Mouse (Mus musculus): ENCODE data around the gene Stac2. TPM values are rescaled to one million over a fixed set of nuclear protein-coding genes. Genes with fewer than 3 reads are reported as not detected.
A peak's percentile ranks its signal among the peaks of the same experiment; 100 is the strongest.

The Stac2 gene
- polyA plus RNA-seq, 1 experiment from 2014 or later: 0.34 TPM

DNA sequence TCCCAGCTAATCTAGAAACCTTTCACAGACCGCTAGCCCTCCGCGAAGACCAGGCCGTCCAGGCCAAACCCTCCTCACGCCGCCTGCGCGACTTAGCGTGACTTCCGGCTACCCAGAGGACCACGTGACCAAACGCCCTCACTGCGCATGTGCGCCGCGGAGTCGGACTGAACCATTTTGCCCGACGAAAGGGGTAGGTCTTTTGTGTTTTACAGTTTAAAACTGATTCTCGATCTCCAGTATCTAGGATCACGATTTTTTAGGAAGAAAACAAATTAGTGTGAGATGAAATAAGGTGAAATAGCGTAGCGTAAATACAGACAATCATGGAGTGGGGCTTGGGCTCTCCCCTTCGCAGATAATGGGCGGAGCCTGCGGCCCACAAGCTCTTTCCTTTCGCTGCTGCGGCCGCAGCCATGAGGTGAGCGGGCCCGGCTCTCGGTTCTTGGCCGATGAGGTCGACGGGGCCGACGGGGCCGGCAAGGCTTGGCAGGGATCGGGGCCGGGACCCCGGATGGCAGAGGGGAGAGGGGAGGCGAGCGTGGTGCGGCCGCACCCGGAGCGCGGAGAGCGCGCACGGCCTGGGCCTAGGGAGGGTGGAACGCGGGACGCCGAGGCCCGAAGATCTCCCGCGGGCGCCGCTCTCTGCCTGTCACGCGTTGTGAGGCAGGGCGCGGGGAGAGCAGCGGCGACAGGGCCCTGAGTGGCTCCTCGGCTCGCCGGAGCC is 26.5 kb downstream of the Stac2 start, which contains the start of gene Rpl19:
TSS of gene Rpl19 (plus strand) at position 141 of the 727 bp plus-strand sequence.
- peak; percentile 94 for DNase-seq (ENCODE audit: low spot score)
- peaks cover 36% of the 10 kb centered on the region for H3K36me3 ChIP-seq
- H3K4me3 ChIP-seq: peak within 1 kb of the TSS; percentile 100
- no peaks in the 10 kb centered on the region for H3K9me3 ChIP-seq
- no peaks in the 10 kb centered on the region for H3K27me3 ChIP-seq (ENCODE audit: insufficient read depth, poor library complexity, severe bottlenecking)
- WGBS: under 1% methylated on average over 69 of the region's 69 CpGs
- H3K27ac ChIP-seq: peak within 1 kb of the TSS; percentile 100
- H3K4me1 ChIP-seq: peaks cover 28% of the 10 kb centered on the region

DNA sequence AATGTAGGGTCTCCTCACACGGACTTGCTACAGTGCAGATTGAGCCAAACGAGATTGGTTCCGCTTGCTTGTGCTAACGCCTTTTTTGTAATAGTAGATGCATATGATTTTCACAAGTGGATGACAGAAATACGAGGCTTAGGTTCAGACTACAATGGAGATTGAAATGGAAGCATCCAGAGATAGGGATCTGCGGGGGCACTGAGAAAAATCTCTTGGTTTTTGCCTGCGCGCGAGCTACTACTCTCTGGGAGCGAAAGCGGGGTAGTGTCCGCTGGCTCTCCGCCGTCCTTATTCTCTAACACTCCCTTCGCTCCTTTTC is 27.1 kb downstream of the Stac2 start:
- no peak for DNase-seq (ENCODE audit: low spot score)
- Histone ChIP-seq H3K4me1 (peaks cover 34% of the 10 kb centered on the region), H3K27ac (peak overlapping the region; percentile 100), H3K36me3 (peaks cover 33% of the 10 kb centered on the region), H3K9me3 (no peaks in the 10 kb centered on the region), H3K4me3 (peak overlapping the region; percentile 100), H3K27me3 (ENCODE audit: insufficient read depth, poor library complexity, severe bottlenecking) (peaks cover 4% of the 10 kb centered on the region)
- 9% methylated on average over 15 of the region's 15 CpGs for WGBS

- Histone ChIP-seq H3K27ac (no peak overlapping the region), H3K9me3 (no peaks in the 10 kb centered on the region), H3K4me1 (peaks cover 45% of the 10 kb centered on the region), H3K4me3 (no peak overlapping the region), H3K36me3 (peaks cover 16% of the 10 kb centered on the region), H3K27me3 (ENCODE audit: insufficient read depth, poor library complexity, severe bottlenecking) (peaks cover 21% of the 10 kb centered on the region)
- DNase-seq (ENCODE audit: low spot score): no peak
- 83% methylated on average over 3 of the region's 3 CpGs for WGBS
These were observed 28.7 kb downstream of the Stac2 start for GRCm38 (mm10) chr11:98024516-98024915.

GRCm38 (mm10) chr11:98022555-98023371 is 30.5 kb downstream of the Stac2 start, which contains the start of gene Cacnb1:
TSS of gene Cacnb1 (minus strand) at chr11:98023034.
- peaks cover 51% of the 10 kb centered on the region for H3K4me1 ChIP-seq
- 1% methylated on average over 37 of the region's 52 CpGs for WGBS
- peak; percentile 87 for DNase-seq (ENCODE audit: low spot score)
- peaks cover 21% of the 10 kb centered on the region for H3K27me3 ChIP-seq (ENCODE audit: insufficient read depth, poor library complexity, severe bottlenecking)
- H3K27ac ChIP-seq: peak within 1 kb of the TSS; percentile 89
- H3K36me3 ChIP-seq: no peaks in the 10 kb centered on the region
- no peaks in the 10 kb centered on the region for H3K9me3 ChIP-seq
- H3K4me3 ChIP-seq: peak within 1 kb of the TSS; percentile 76

GRCm38 (mm10) chr11:98022253-98022554 is 31.1 kb downstream of the Stac2 start:
- no peak for DNase-seq (ENCODE audit: low spot score)
- Histone ChIP-seq H3K36me3 (peaks cover 2% of the 10 kb centered on the region; the same call in 1 of the 2 replicates), H3K4me3 (peak overlapping the region; percentile 76), H3K9me3 (no peaks in the 10 kb centered on the region), H3K27me3 (ENCODE audit: insufficient read depth, poor library complexity, severe bottlenecking) (peaks cover 25% of the 10 kb centered on the region), H3K4me1 (peaks cover 51% of the 10 kb centered on the region), H3K27ac (peak overlapping the region; percentile 89)
- 0% methylated on average over 23 of the region's 23 CpGs for WGBS

DNA sequence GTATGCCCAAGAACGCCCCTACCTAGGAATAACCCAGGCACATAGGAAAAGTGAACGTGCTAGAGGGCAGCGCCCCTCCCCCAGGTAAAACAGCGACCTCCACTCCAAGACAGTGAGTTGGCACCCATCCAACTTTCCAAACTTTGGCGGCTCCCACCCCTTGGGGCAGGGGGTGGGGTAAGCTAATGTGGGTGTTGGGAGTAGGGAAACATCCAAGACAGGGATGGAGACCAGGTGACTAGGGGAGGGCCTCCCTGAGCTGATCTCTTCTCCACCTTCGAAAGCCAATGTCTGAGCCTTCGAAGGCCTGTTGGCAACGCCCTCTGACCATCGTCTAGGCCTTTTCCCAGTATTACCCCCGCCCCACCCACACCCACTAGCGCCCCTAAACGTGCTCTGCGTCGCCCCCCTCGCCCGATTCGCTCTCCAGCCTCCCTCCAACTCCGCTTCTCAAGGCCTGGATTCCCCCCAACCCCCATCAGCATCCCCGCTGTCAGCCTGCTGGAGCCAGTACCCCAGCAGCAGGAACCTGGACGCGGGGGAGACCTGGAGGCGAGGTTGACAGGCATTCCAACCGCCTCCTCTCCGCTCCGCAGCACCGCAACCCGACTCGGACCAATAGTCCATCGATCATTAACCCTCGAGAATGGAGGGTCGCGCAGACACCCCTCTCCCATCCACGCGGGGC is 31.6 kb downstream of the Stac2 start:
- peaks cover 54% of the 10 kb centered on the region for H3K4me1 ChIP-seq
- H3K27me3 ChIP-seq (ENCODE audit: insufficient read depth, poor library complexity, severe bottlenecking): peaks cover 30% of the 10 kb centered on the region
- no peaks in the 10 kb centered on the region for H3K9me3 ChIP-seq
- DNase-seq (ENCODE audit: low spot score): peak; percentile 77
- WGBS: 4% methylated on average over 34 of the region's 34 CpGs
- peak overlapping the region; percentile 76 for H3K4me3 ChIP-seq
- H3K36me3 ChIP-seq: peaks cover 7% of the 10 kb centered on the region; the same call in 1 of the 2 replicates
- peak overlapping the region; percentile 89 for H3K27ac ChIP-seq

- H3K36me3 ChIP-seq: peaks cover 10% of the 10 kb centered on the region; the same call in 1 of the 2 replicates
- H3K27me3 ChIP-seq (ENCODE audit: insufficient read depth, poor library complexity, severe bottlenecking): peaks cover 33% of the 10 kb centered on the region
- peaks cover 53% of the 10 kb centered on the region for H3K4me1 ChIP-seq
- peak overlapping the region; percentile 76 for H3K4me3 ChIP-seq
- 54% methylated on average over 2 of the region's 2 CpGs for WGBS
- no peak overlapping the region for H3K27ac ChIP-seq
- no peaks in the 10 kb centered on the region for H3K9me3 ChIP-seq
- DNase-seq (ENCODE audit: low spot score): peak; percentile 50
These were observed 32.1 kb downstream of the Stac2 start for GRCm38 (mm10) chr11:98021118-98021517.

DNA sequence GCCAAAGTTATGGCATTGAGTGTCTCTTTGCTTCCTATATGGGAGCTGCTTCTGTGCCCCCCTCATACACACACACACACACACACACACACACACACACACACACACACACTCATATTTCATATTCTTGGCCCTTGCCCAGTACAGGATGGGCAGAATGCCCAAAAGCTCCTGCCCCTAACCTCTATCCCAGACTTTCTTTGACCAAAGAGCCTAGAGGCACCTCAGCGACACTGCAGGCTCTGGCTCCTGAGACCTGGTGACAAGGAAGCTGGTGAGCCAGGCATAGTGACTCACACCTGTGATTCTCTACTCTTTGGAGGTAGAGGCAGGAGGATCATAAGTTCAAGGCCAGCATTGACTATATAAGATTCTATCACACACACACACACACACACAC is 32.6 kb downstream of the Stac2 start:
- 68% methylated on average over 1 of the region's 1 CpGs for WGBS
- Histone ChIP-seq H3K36me3 (peaks cover 10% of the 10 kb centered on the region; the same call in 1 of the 2 replicates), H3K4me3 (no peak overlapping the region), H3K4me1 (peaks cover 49% of the 10 kb centered on the region), H3K9me3 (no peaks in the 10 kb centered on the region), H3K27me3 (ENCODE audit: insufficient read depth, poor library complexity, severe bottlenecking) (peaks cover 33% of the 10 kb centered on the region), H3K27ac (no peak overlapping the region)
- DNase-seq (ENCODE audit: low spot score): no peak

DNA sequence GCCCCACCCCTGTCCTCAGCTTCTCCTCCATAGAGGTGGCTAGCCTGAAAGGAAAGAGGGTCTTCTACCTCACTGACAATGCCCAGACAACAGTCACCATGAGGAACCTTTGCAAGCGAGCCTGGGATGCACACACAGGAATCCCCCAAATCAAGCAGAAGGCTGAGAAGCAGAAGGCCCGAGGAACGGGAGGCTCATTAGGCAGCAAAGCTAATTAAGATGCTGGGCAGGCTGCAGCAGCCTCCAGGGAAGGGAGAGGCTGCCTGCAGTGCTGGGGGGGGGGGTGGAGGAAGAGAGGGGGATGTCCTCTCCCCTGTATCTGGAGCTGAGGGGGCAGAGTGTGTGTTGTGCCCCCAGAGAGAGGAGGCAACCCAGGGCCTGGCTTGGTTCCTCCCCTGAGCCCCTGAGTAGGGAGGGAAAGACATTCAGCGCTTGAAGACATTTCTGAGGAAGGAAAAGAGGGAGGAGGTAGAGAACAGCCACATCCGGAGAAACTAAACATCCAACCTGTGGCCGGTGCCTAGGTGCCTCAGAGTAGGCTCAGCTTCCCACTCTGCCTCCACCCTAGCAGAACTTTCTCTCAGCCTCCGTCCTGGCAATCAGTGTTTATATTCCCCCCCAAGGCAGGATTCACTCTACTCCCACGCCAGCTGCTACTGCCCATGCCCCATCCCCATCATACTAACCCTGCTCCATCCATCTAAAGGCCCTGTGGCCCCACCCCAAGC is 33.2 kb downstream of the Stac2 start:
- H3K4me1 ChIP-seq: peaks cover 48% of the 10 kb centered on the region
- DNase-seq (ENCODE audit: low spot score): no peak
- H3K9me3 ChIP-seq: no peaks in the 10 kb centered on the region
- H3K4me3 ChIP-seq: no peak overlapping the region
- WGBS: 47% methylated on average over 8 of the region's 8 CpGs
- H3K36me3 ChIP-seq: peaks cover 12% of the 10 kb centered on the region
- peaks cover 33% of the 10 kb centered on the region for H3K27me3 ChIP-seq (ENCODE audit: insufficient read depth, poor library complexity, severe bottlenecking)
- H3K27ac ChIP-seq: no peak overlapping the region

DNA sequence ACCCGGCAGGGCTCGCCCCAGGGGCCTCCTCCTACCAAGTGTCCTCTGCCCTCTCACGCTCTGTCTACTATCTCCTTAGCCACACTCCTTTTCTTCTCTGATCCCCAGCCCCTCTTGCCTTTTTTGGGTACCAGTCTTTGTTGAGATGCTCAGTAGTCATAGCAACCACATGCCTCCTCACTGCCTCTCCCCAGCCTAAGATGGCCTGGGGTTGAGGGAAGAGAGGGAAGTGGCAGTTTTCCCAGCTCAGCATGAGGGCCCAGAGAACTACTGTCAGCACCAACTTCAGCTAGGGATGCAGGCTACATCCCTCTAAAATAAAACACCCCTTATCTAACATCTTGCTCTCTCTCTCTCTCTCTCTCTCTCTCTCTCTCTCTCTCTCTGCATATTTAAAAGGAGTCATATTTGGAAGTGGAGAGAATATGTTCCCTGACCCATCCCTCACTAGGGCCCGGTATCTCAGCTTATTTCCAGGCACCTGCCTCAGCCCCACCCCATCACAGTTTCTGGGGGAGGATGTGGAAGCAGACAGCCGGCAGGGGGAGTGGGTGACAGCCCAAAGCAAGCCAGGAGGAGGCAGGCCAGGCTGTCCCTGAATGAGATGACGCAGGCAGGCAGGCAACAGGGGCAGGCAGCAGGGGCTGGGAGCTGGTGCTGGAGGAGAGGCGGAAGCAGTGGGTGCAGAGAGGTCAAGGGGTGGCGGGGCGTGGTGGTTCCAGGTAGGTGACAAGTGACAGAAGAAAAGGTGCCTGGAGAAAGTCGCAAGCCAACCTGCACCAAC is 34.2 kb downstream of the Stac2 start:
- H3K27ac ChIP-seq: no peak overlapping the region
- H3K4me1 ChIP-seq: peaks cover 48% of the 10 kb centered on the region
- no peak for DNase-seq (ENCODE audit: low spot score)
- H3K36me3 ChIP-seq: peaks cover 12% of the 10 kb centered on the region
- 29% methylated on average over 10 of the region's 10 CpGs for WGBS
- no peak overlapping the region for H3K4me3 ChIP-seq
- H3K9me3 ChIP-seq: no peaks in the 10 kb centered on the region
- H3K27me3 ChIP-seq (ENCODE audit: insufficient read depth, poor library complexity, severe bottlenecking): peaks cover 33% of the 10 kb centered on the region

DNA sequence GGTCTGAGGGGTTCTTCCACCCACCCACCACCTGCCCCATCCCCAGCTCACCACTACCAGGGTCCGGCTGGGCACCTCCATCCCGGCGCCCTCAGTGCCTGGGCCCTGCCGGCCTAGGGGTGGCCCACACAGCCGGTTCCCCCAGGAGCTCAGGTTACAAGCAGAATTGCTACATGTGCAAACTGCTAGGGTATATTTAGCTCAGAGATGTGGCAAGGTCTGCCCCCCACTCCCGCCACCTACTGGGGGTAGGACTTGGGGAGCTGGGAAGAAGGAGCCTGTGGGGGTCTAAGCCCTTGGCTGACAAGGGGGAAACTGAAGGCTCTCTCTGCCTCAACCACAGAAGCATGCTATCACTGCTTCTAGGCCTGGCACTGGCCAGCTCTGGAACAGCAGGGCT is 35.0 kb downstream of the Stac2 start:
- Histone ChIP-seq H3K27ac (no peak overlapping the region), H3K27me3 (ENCODE audit: insufficient read depth, poor library complexity, severe bottlenecking) (peaks cover 33% of the 10 kb centered on the region), H3K36me3 (peaks cover 12% of the 10 kb centered on the region), H3K4me1 (peaks cover 45% of the 10 kb centered on the region), H3K9me3 (no peaks in the 10 kb centered on the region), H3K4me3 (no peak overlapping the region)
- DNase-seq (ENCODE audit: low spot score): no peak
- WGBS: 63% methylated on average over 6 of the region's 6 CpGs

- Histone ChIP-seq H3K36me3 (peaks cover 12% of the 10 kb centered on the region), H3K4me3 (no peak overlapping the region), H3K4me1 (peaks cover 39% of the 10 kb centered on the region), H3K9me3 (no peaks in the 10 kb centered on the region), H3K27me3 (ENCODE audit: insufficient read depth, poor library complexity, severe bottlenecking) (peaks cover 46% of the 10 kb centered on the region), H3K27ac (no peak overlapping the region; the same call in 1 of the 2 replicates)
- 57% methylated on average over 4 of the region's 4 CpGs for WGBS
- DNase-seq (ENCODE audit: low spot score): no peak
These were observed 36.4 kb downstream of the Stac2 start for GRCm38 (mm10) chr11:98016824-98017223.

Measured in heart, embryonic 10.5 days (tissue).